Mouse (Mus musculus) kidney, adult 2 months (tissue): ENCODE measurements around the gene Eprs.

ENCODE experiments used
- CTCF ChIP-seq: fragments of 200-500 bp; conservative IDR thresholded peaks from 2 replicates; pipeline ENCODE4 v1.5.1; 2011; ENCODE audit warnings: low read depth, mild to moderate bottlenecking, control low read depth, low read length, moderate library complexity, mixed read lengths; ENCODE audit not compliant: insufficient read depth, insufficient read length
- POLR2A ChIP-seq: fragments of 200-500 bp; IDR thresholded peaks from one replicate; pipeline ENCODE4 v1.6.1; 2011; ENCODE audit warnings: low read depth, low read length, control low read depth

- no peak for TF ChIP-seq POLR2A
- TF ChIP-seq CTCF, result no peak
These were observed 10.7 kb upstream of the Eprs start for GRCm38 (mm10) chr1:185352151-185352550.
